Mouse (Mus musculus) intestine, postnatal 0 days (tissue): ENCODE measurements around the gene Mlana. TPM values are rescaled to one million over a fixed set of nuclear protein-coding genes. Genes with fewer than 3 reads are reported as not detected.

ENCODE experiments used
- ATAC-seq: fragments of 200-750 bp; cut with Nextera tagmentation; 2 replicates; pipeline ENCODE4 v1.8.0; 2017; ENCODE audit warnings: mild to moderate bottlenecking, moderate TSS enrichment, moderate library complexity
- H3K27ac ChIP-seq: fragments of 300-500 bp; sonication (generic); 2 replicates; pipeline ENCODE4 v1.5.1; 2014; ENCODE audit warnings: mild to moderate bottlenecking, low read depth, low read length, moderate library complexity
- H3K27me3 ChIP-seq: fragments of 300-500 bp; sonication (generic); replicated peaks from 2 replicates; pipeline ENCODE4 v1.6.1; 2014; ENCODE audit warnings: low read length, mixed read lengths; ENCODE audit not compliant: control insufficient read depth, insufficient read depth
- H3K36me3 ChIP-seq: fragments of 300-500 bp; sonication (generic); 2 replicates; pipeline ENCODE4 v1.6.1; 2014; ENCODE audit warnings: mild to moderate bottlenecking, moderate library complexity; ENCODE audit not compliant: control insufficient read depth, insufficient read depth
- H3K4me1 ChIP-seq: fragments of 300-500 bp; sonication (generic); replicated peaks from 2 replicates; pipeline ENCODE4 v1.6.1; 2014; ENCODE audit warnings: antibody characterized with exemption, low read length, mixed read lengths; ENCODE audit not compliant: control insufficient read depth, insufficient read depth
- H3K4me2 ChIP-seq: fragments of 300-500 bp; sonication (generic); replicated peaks from 2 replicates; pipeline ENCODE4 v1.6.1; 2014; ENCODE audit warnings: low read depth, mild to moderate bottlenecking, moderate library complexity
- H3K4me3 ChIP-seq: fragments of 300-500 bp; sonication (generic); 2 replicates; pipeline ENCODE4 v1.5.1; 2014; ENCODE audit warnings: low read depth, low read length
- H3K9ac ChIP-seq: fragments of 300-500 bp; sonication (generic); 2 replicates; pipeline ENCODE4 v1.6.1; 2014; ENCODE audit warnings: mild to moderate bottlenecking, low read depth, low read length
- H3K9me3 ChIP-seq: fragments of 300-500 bp; sonication (generic); 2 replicates; pipeline ENCODE4 v1.6.1; 2016; ENCODE audit warnings: mixed run types; ENCODE audit not compliant: control insufficient read depth
- CTCF ChIP-seq: sonication (generic); IDR thresholded peaks from 2 replicates; pipeline ENCODE4 v1.5.1; 2016; ENCODE audit warnings: low read depth, mild to moderate bottlenecking, control low read depth, antibody characterized with exemption, moderate library complexity
- WGBS: fragments of 180-500 bp; shearing (Covaris S2); extraction: QIAGEN DNeasy Blood & Tissue Kit; methylation state at CpG from one replicate; pipeline ENCODE4 v1.1.7; 2014; 5-methylcytosine and 5-hydroxymethylcytosine counted together
- polyA plus RNA-seq: library from polyadenylated mRNA; unstranded; fragments of >200 nt; fragmentation: Nextera tagmentation; extraction: Ambion mirVana; gene quantifications from 2 replicates; pipeline ENCODE4 v1.2.1, GENCODE M21; 2015

Gene Mlana
- polyA plus RNA-seq, 1 experiment from 2014 or later, result 2.7 TPM

DNA sequence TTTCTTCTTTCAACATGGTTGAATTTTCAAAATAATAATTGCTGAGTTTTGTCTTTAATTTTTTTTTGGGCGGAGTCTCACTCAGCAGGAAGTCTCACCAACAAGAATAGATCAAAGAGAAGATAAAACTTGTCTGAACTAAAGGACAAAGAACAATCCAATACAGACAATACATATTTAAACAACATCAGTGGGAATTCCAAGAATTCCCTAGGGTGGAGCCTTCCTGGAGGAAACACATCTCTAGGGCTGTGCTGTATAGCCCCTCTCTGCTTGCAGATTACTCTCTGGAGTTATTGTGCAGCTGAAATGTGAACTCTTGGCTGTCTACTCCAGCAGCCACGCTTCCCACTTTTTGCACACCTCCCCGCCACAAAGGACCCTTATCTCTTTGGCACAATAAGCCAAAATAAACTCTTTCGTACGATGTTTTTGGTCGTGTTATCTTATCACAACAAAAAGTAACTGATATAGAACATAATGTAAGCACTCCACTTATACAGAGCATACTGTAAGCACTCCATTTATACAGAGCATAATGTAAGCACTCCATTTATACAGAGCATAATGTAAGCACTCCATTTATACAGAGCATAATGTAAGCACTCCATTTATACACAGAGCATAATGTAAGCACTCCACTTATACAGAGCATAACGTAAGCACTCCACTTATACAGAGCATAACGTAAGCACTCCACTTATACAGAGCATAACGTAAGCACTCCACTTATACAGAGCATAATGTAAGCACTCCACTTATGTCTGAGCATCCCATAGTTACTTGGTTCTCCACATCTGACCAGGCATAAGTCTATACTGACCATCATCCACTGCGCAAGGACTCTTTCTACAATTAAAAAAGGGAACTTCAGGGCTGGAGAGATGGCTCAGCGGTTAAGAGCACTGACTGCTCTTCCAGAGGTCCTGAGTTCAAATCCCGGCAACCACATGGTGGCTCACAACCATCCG lies 17.2 kb upstream of the Mlana start:
- H3K4me3 ChIP-seq, result no peak overlapping the region
- no peaks in the 10 kb centered on the region; the same call in 1 of the 2 replicates for H3K9me3 ChIP-seq
- H3K9ac ChIP-seq, result no peak overlapping the region
- H3K4me1 ChIP-seq, result no peaks in the 10 kb centered on the region
- H3K4me2 ChIP-seq, result no peak overlapping the region
- no peak for TF ChIP-seq CTCF
- 52% methylated on average over 13 of the region's 13 CpGs for WGBS
- H3K27me3 ChIP-seq, result no peaks in the 10 kb centered on the region
- no peak overlapping the region for H3K27ac ChIP-seq
- no peak for ATAC-seq
- H3K36me3 ChIP-seq, result no peaks in the 10 kb centered on the region

GRCm38 (mm10) chr19:29683844-29684540 lies 13.6 kb upstream of the Mlana start:
- WGBS, result 54% methylated on average over 16 of the region's 16 CpGs

DNA sequence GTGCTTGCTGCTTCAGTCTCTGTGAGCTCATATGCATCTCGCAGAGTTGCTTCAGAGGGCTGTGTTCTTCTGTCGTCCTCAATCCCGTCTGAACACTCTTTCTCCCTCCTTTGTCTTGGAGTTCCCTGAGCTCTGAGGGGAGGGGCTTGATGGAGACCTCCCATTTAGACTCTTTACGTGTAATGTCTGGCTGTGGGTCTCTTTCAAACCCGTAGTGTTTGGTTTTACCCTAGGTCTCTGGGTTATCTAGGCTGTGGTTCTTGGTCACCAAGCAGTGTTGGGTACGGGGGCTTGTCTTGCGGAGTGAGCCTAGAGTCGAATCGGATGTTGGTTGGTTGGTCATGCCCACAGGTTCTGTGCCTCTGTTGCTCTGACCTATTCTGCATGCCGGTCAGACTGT lies 2.6 kb upstream of the Mlana start:
- no peaks in the 10 kb centered on the region for H3K36me3 ChIP-seq
- no peak overlapping the region for H3K27ac ChIP-seq
- no peak overlapping the region for H3K4me3 ChIP-seq
- H3K4me1 ChIP-seq, result no peaks in the 10 kb centered on the region
- no peaks in the 10 kb centered on the region for H3K9me3 ChIP-seq
- no peak for ATAC-seq
- no peak overlapping the region for H3K9ac ChIP-seq
- no peaks in the 10 kb centered on the region for H3K27me3 ChIP-seq
- H3K4me2 ChIP-seq, result no peak overlapping the region
- 92% methylated on average over 10 of the region's 10 CpGs for WGBS
- TF ChIP-seq CTCF, result no peak

More at GRCm38 (mm10) chr19:29683844-29684540, 13.6 kb upstream of the Mlana start:
- Histone ChIP-seq H3K4me1 (no peaks in the 10 kb centered on the region), H3K4me2 (no peak overlapping the region), H3K36me3 (no peaks in the 10 kb centered on the region), H3K4me3 (no peak overlapping the region), H3K27ac (no peak overlapping the region), H3K9ac (no peak overlapping the region), H3K9me3 (no peaks in the 10 kb centered on the region; the same call in 1 of the 2 replicates), H3K27me3 (no peaks in the 10 kb centered on the region)
- peak; percentile 91 for TF ChIP-seq CTCF
- ATAC-seq, result 0 out of 2 replicates have a peak, but pooled peaks have one; percentile 41

DNA sequence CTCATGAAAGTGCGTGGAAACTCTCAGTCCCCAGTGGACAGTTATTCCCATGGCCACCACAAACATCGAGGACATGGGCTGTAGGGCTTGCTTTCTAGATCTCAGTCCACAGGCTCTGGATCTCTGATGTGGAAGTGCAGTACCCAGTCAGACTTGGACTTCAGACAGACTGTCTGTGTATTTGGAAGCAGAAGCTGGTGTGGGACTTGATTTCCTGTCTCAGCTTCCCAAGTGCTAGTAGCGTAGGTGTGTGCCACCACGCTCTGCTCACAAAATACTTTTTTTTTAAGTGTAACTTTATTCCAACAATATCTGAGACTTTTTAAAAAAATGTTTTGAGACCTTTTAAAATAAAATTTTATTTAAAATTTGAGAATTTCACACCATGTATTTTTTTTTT lies 1.3 kb upstream of the Mlana start:
- no peak for ATAC-seq
- no peak overlapping the region for H3K4me3 ChIP-seq
- H3K27ac ChIP-seq, result no peak overlapping the region
- H3K9ac ChIP-seq, result no peak overlapping the region
- H3K27me3 ChIP-seq, result no peaks in the 10 kb centered on the region
- no peaks in the 10 kb centered on the region for H3K4me1 ChIP-seq
- H3K9me3 ChIP-seq, result no peaks in the 10 kb centered on the region
- no peak overlapping the region for H3K4me2 ChIP-seq
- 92% methylated on average over 4 of the region's 4 CpGs for WGBS
- no peaks in the 10 kb centered on the region for H3K36me3 ChIP-seq
- TF ChIP-seq CTCF, result no peak

GRCm38 (mm10) chr19:29696840-29697239 lies 784 bp upstream of the Mlana start:
- H3K4me2 ChIP-seq, result no peak overlapping the region
- no peak overlapping the region for H3K27ac ChIP-seq
- no peak overlapping the region for H3K4me3 ChIP-seq
- no peak for TF ChIP-seq CTCF
- ATAC-seq, result no peak
- no peaks in the 10 kb centered on the region for H3K9me3 ChIP-seq
- H3K36me3 ChIP-seq, result no peaks in the 10 kb centered on the region
- H3K27me3 ChIP-seq, result no peaks in the 10 kb centered on the region
- no peak overlapping the region for H3K9ac ChIP-seq
- no peaks in the 10 kb centered on the region for H3K4me1 ChIP-seq

DNA sequence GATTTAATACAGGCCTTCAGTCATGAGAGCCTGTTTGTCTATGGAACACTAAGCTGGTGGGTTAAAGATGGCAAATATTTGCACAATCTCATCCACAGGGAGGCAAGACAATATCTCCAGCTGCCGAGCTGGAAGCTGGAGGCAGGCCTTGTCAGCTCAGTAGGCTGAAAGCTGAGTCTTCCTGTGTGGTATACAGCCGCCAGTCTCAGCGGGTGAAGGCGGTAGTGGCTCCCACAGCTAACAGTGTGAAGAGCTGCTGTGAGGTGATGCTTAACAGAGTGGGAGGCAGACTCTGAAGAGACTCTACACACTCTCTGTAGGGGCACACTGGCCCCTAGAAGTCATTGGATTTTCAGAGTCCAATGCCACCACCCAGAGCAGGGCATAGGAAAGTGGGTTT lies 4.1 kb downstream of the Mlana start:
- Histone ChIP-seq H3K9ac (no peak overlapping the region), H3K4me3 (no peak overlapping the region), H3K9me3 (no peaks in the 10 kb centered on the region), H3K4me1 (no peaks in the 10 kb centered on the region), H3K27ac (no peak overlapping the region), H3K36me3 (no peaks in the 10 kb centered on the region), H3K4me2 (no peak overlapping the region), H3K27me3 (no peaks in the 10 kb centered on the region)
- TF ChIP-seq CTCF, result no peak
- 60% methylated on average over 4 of the region's 4 CpGs for WGBS
- ATAC-seq, result no peak
